16 mouse cellular contexts compared by ENCODE assay signal in the genomic region with DNA sequence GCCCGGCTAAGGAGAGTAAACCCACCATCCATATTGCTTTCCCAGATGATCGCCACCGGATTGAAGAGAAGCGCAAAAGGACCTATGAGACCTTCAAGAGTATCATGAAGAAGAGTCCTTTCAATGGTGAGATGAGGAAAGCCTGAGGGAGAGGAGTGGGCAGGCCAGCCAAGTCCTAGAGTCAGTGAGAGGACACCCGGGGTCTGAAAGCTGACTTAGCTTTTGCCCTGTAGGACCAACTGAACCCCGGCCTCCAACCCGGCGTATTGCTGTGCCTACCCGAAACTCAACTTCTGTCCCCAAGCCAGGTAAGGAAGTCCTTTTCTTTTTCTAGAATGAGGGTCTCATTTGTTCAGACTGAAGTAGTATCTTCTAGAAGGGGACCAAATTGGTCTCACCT.
"Had no signal": no experiment of that assay in that cellular context is flagged by ENCODE, and none has a peak within 500 bp of the region (broad histone marks: within the 10 kb centered on the region; RNA-seq: fewer than 3 reads in every experiment).

No protein-coding gene starts in this region.

- DNase-seq: retina, postnatal 1 day; right cerebral cortex, adult 18-20 months; right cerebral cortex, postnatal 14 days; right cerebral cortex, postnatal 25 days; right cerebral cortex, postnatal 4 days; spleen, adult 18-20 months; thymus, adult 18-20 months; thymus, adult 2 months; thymus, postnatal 14 days; thymus, postnatal 25 days; thymus, postnatal 36 days; thymus, postnatal 4 days had no signal

- H3K4me3 ChIP-seq: neural tube, embryonic 13.5 days; neural tube, embryonic 15.5 days; stomach, embryonic 15.5 days had no signal

- H3K27ac ChIP-seq: neural tube, embryonic 13.5 days; neural tube, embryonic 15.5 days; stomach, embryonic 15.5 days; stomach, postnatal 0 days had no signal
